Mouse (Mus musculus): ENCODE data around the gene Rala. TPM values are rescaled to one million over a fixed set of nuclear protein-coding genes. Genes with fewer than 3 reads are reported as not detected.

The Rala gene
- polyA plus RNA-seq (2012; fragmentation: generic; extraction: Trizol): 41.3 TPM

- peak within 1 kb of the TSS; percentile 96 for H3K4me2 ChIP-seq (ENCODE audit: low read depth)
Measured at GRCm38 (mm10) chr13:17944078-17944917, at the start of gene Rala. TSS of gene Rala (minus strand) at chr13:17944239.

GRCm38 (mm10) chr13:17993515-17993847 is 49.4 kb upstream of the Rala start:
- peak overlapping the region; percentile 66 for H3K4me2 ChIP-seq (ENCODE audit: low read depth)
- H3K4me3 ChIP-seq: peak overlapping the region; percentile 74
- H3K27me3 ChIP-seq (ENCODE audit: control insufficient read depth, insufficient read depth, insufficient read length): no peaks in the 10 kb centered on the region
- H3ac ChIP-seq (ENCODE audit: control insufficient read depth, insufficient read length): peak overlapping the region; percentile 31
- no peaks in the 10 kb centered on the region for H3K36me3 ChIP-seq (ENCODE audit: control insufficient read depth, insufficient read depth)
- peaks cover 22% of the 10 kb centered on the region for H3K79me2 ChIP-seq (ENCODE audit: control insufficient read depth, insufficient read depth)
- TF ChIP-seq REST (IDR thresholded peaks at IDR 0.05; ENCODE audit: insufficient read depth, insufficient read length) (no peak), TCF3 (IDR thresholded peaks at IDR 0.05; ENCODE audit: insufficient read length, low read depth) (no peak), USF1 (IDR thresholded peaks at IDR 0.05; ENCODE audit: low read depth) (no peak), POLR2AphosphoS2 (IDR thresholded peaks at IDR 0.05; ENCODE audit: insufficient read length, low read depth) (no peak), POLR2A (IDR thresholded peaks at IDR 0.05; ENCODE audit: insufficient read length, low read depth) (no peak), SRF (IDR thresholded peaks at IDR 0.05; ENCODE audit: control insufficient read depth, insufficient read length, low read depth) (no peak), MAX (IDR thresholded peaks at IDR 0.05; ENCODE audit: low read depth) (no peak), E2F4 (IDR thresholded peaks at IDR 0.05; ENCODE audit: insufficient read depth) (no peak), MYOG (IDR thresholded peaks at IDR 0.05; ENCODE audit: control insufficient read depth in 1 of 3, insufficient read depth in 1 of 3, insufficient read length in 2 of 3, low read depth in 2 of 3) (no peak), MYOD1 (IDR thresholded peaks at IDR 0.05; ENCODE audit: control insufficient read depth in 1 of 3, insufficient read length in 2 of 3, low read depth in 2 of 3) (no peak), CEBPB (IDR thresholded peaks at IDR 0.05; ENCODE audit: insufficient read depth, poor library complexity, severe bottlenecking) (no peak), TCF12 (IDR thresholded peaks at IDR 0.05; ENCODE audit: insufficient read depth, poor library complexity, severe bottlenecking) (no peak)

More at GRCm38 (mm10) chr13:17944078-17944917, at the start of gene Rala:
- H3K4me3 ChIP-seq: peak within 1 kb of the TSS; percentile 60
- peak within 1 kb of the TSS; percentile 53 for H3ac ChIP-seq (ENCODE audit: control insufficient read depth, insufficient read length)
- H3K79me2 ChIP-seq (ENCODE audit: control insufficient read depth, insufficient read depth): peaks cover 55% of the 10 kb centered on the region
- no peak for TF ChIP-seq E2F4 (IDR thresholded peaks at IDR 0.05; ENCODE audit: insufficient read depth)
- no peak for TF ChIP-seq TCF12 (IDR thresholded peaks at IDR 0.05; ENCODE audit: insufficient read depth, poor library complexity, severe bottlenecking)
- peak; percentile 74 for TF ChIP-seq POLR2AphosphoS2 (IDR thresholded peaks at IDR 0.05; ENCODE audit: insufficient read length, low read depth)
- TF ChIP-seq POLR2A (IDR thresholded peaks at IDR 0.05; ENCODE audit: insufficient read length, low read depth): peak; percentile 85
- TF ChIP-seq TCF3 (IDR thresholded peaks at IDR 0.05; ENCODE audit: insufficient read length, low read depth): no peak
- peak in 1 of 3 experiments; percentile 9 for TF ChIP-seq MYOG (IDR thresholded peaks at IDR 0.05; ENCODE audit: control insufficient read depth in 1 of 3, insufficient read depth in 1 of 3, insufficient read length in 2 of 3, low read depth in 2 of 3)
- H3K36me3 ChIP-seq (ENCODE audit: control insufficient read depth, insufficient read depth): no peaks in the 10 kb centered on the region
- H3K27me3 ChIP-seq (ENCODE audit: control insufficient read depth, insufficient read depth, insufficient read length): no peaks in the 10 kb centered on the region

- H3K4me2 ChIP-seq (ENCODE audit: low read depth): peak within 1 kb of the TSS; percentile 81
- peaks cover 22% of the 10 kb centered on the region for H3K79me2 ChIP-seq (ENCODE audit: control insufficient read depth, insufficient read depth)
- TF ChIP-seq POLR2A (IDR thresholded peaks at IDR 0.05; ENCODE audit: insufficient read length, low read depth) (peak; percentile 67), TCF12 (IDR thresholded peaks at IDR 0.05; ENCODE audit: insufficient read depth, poor library complexity, severe bottlenecking) (no peak), USF1 (IDR thresholded peaks at IDR 0.05; ENCODE audit: low read depth) (no peak), SRF (IDR thresholded peaks at IDR 0.05; ENCODE audit: control insufficient read depth, insufficient read length, low read depth) (no peak), MYOG (IDR thresholded peaks at IDR 0.05; ENCODE audit: control insufficient read depth in 1 of 3, insufficient read depth in 1 of 3, insufficient read length in 2 of 3, low read depth in 2 of 3) (peak in 1 of 3 experiments; percentile 14), MAX (IDR thresholded peaks at IDR 0.05; ENCODE audit: low read depth) (no peak), TCF3 (IDR thresholded peaks at IDR 0.05; ENCODE audit: insufficient read length, low read depth) (no peak), MYOD1 (IDR thresholded peaks at IDR 0.05; ENCODE audit: control insufficient read depth in 1 of 3, insufficient read length in 2 of 3, low read depth in 2 of 3) (peak in 1 of 3 experiments; percentile 25), REST (IDR thresholded peaks at IDR 0.05; ENCODE audit: insufficient read depth, insufficient read length) (no peak), CEBPB (IDR thresholded peaks at IDR 0.05; ENCODE audit: insufficient read depth, poor library complexity, severe bottlenecking) (no peak), POLR2AphosphoS2 (IDR thresholded peaks at IDR 0.05; ENCODE audit: insufficient read length, low read depth) (peak; percentile 45), E2F4 (IDR thresholded peaks at IDR 0.05; ENCODE audit: insufficient read depth) (no peak)
- H3K36me3 ChIP-seq (ENCODE audit: control insufficient read depth, insufficient read depth): no peaks in the 10 kb centered on the region
- H3K4me3 ChIP-seq: peak within 1 kb of the TSS; percentile 74
- peak within 1 kb of the TSS; percentile 31 for H3ac ChIP-seq (ENCODE audit: control insufficient read depth, insufficient read length)
- no peaks in the 10 kb centered on the region for H3K27me3 ChIP-seq (ENCODE audit: control insufficient read depth, insufficient read depth, insufficient read length)
Measured at GRCm38 (mm10) chr13:17992697-17993514, 48.9 kb upstream of the Rala start, which contains the start of gene Yae1d1. TSS of gene Yae1d1 (minus strand) at chr13:17993349.

GRCm38 (mm10) chr13:17992009-17992408 is 48.0 kb upstream of the Rala start:
- H3K79me2 ChIP-seq (ENCODE audit: control insufficient read depth, insufficient read depth): peaks cover 22% of the 10 kb centered on the region
- peak overlapping the region; percentile 31 for H3ac ChIP-seq (ENCODE audit: control insufficient read depth, insufficient read length)
- no peaks in the 10 kb centered on the region for H3K27me3 ChIP-seq (ENCODE audit: control insufficient read depth, insufficient read depth, insufficient read length)
- peak overlapping the region; percentile 74 for H3K4me3 ChIP-seq
- TF ChIP-seq POLR2AphosphoS2 (IDR thresholded peaks at IDR 0.05; ENCODE audit: insufficient read length, low read depth): no peak
- no peak for TF ChIP-seq TCF12 (IDR thresholded peaks at IDR 0.05; ENCODE audit: insufficient read depth, poor library complexity, severe bottlenecking)
- TF ChIP-seq POLR2A (IDR thresholded peaks at IDR 0.05; ENCODE audit: insufficient read length, low read depth): no peak
- TF ChIP-seq SRF (IDR thresholded peaks at IDR 0.05; ENCODE audit: control insufficient read depth, insufficient read length, low read depth): no peak
- no peak for TF ChIP-seq USF1 (IDR thresholded peaks at IDR 0.05; ENCODE audit: low read depth)
- no peak for TF ChIP-seq TCF3 (IDR thresholded peaks at IDR 0.05; ENCODE audit: insufficient read length, low read depth)
- TF ChIP-seq MAX (IDR thresholded peaks at IDR 0.05; ENCODE audit: low read depth): no peak
- peak overlapping the region; percentile 81 for H3K4me2 ChIP-seq (ENCODE audit: low read depth)
- peaks cover 9% of the 10 kb centered on the region for H3K36me3 ChIP-seq (ENCODE audit: control insufficient read depth, insufficient read depth)

All from myocyte (in vitro differentiated cells).